Mouse (Mus musculus) kidney, postnatal 10 days (tissue): ENCODE data around the gene Zfp146.
"Not testable (repeated sequence)": the region's sequence is repeated elsewhere in the genome, so short reads cannot be mapped to it uniquely, and the experiment has no call there.

Source experiments
- DNase-seq: peaks from one replicate; pipeline ENCODE4 v3.0.0; 2021; ENCODE audit warnings: mixed read lengths

Gene Zfp146

DNA sequence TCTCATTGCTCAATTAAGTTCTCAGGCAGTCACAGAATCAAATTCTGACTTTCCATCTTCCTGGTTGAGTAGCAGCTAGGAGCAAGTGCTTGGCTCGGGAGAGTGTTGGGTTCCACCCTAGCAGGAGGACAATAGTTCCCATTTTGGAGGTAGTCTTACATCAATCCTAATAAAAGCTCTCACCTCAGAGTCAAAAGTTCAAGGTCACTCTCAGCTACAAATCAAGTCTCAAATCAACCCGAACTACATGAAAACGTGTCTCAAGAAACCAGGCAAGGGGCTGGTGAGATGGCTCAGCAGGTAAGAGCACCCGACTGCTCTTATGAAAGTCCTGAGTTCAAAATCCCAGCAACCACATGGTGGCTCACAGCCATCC is 19.6 kb upstream of the Zfp146 start:
- no peak for DNase-seq

DNA sequence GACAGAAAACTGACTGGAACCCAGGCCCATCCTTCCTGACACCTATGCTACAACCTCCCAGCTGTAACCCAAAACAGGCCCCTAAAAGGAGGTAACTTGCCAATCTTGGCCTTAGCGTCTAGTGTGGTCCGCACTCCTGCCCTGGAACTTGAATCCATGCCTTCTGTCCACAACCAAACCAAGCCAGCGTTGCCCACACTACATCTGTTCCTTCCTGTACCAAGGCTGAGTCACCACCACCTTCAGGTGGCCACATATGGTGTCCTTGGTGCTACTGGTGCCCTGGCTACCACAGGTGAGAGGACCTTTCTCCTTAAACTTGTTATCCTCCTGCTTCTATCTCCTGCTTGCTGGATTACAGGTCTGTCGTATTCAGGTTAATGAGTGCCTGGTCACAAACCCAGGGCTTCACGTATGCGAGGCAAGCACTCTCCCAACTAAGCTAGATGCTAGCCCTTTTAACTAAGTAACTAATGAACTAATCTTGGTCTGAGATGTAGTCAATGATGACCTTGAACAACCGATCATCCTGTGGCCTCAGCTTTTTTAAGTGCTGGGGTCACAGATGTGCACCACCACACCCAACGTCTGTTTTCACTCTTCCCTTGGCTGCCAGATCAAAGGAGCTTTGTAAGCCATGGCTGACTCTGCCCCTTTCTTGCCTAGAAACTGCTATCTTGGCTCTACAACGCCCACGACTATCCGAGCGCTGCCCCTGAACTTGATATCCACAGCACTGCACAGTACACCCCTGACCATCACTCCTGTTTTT is 19.0 kb upstream of the Zfp146 start:
- no peak for DNase-seq

DNA sequence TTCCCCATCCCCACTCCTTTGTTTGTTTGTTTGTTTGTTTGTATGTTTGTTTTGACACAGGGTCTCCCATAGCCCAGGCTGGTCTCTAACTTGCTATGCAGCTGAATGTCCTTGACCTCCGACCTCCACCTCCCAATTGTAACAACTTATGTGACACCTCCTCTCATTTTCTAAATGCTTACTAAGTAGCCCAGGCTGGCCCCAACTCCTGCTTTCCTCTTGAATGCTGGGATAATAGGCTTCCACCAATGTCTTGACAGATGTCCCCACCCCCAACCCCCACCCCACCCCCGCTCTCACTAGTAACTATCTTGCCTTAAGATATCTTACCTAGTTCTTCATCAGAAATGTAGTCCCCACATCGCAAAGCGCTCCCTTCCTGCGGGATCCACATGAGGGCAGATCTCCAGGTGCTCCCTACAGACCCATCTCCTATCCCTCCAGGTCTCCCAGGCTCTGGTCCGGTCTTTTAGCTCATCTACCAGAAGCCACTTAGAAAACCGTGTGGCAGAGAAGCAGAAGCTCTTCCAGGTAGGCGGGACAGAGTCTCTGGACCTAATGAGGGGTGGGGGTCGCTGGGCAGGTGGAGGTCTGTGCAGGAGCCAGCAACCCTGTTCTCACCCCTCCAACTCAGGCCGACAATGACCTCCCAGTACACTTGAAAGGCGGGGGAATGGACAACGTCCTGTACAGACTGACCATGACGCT is 15.2 kb upstream of the Zfp146 start:
- DNase-seq: no peak

DNA sequence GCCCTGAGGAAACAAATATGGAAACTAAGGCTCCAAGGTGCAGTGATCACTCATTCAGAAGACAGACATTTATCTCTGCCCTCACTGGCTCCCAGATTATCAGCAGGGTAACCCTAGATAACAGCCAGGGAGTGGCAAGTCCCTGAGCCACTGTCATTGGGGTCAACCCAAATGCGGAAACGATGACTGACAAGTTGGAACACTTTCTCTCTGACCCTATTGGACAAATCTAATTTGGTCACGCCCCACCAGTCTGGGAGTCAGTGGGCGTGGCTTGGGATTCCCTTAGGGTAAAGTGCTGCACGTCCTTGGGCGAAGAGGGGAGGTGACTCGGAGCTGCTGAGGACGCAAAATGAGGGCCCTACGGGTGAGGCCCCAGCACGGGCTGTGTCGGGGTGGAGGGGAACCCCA is 14.3 kb upstream of the Zfp146 start, which contains the start of gene Cox7a1:
Gene Cox7a1 (plus strand): TSS at position 266 of the 411 bp plus-strand sequence.
- peak; percentile 91 for DNase-seq

DNA sequence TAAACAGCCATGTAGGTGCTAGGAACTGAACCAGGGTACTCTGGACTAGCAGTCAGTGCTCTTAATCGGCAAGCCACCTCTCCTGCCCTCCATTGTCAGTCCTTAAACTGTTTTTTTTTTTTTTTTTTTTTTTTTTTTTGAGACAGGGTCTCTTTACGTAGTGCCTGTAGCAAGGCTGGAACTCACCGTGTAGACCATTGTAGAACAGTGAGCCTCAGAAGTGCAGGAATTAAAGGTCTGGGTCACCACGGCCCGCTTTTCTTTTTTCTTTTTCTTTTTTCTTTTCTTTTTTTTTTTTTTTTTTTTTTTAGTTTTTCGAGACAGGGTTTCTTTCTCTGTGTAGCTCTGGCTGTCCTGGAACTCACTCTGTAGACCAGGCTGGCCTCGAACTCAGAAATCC is 13.6 kb upstream of the Zfp146 start:
- not testable (repeated sequence) for DNase-seq

DNA sequence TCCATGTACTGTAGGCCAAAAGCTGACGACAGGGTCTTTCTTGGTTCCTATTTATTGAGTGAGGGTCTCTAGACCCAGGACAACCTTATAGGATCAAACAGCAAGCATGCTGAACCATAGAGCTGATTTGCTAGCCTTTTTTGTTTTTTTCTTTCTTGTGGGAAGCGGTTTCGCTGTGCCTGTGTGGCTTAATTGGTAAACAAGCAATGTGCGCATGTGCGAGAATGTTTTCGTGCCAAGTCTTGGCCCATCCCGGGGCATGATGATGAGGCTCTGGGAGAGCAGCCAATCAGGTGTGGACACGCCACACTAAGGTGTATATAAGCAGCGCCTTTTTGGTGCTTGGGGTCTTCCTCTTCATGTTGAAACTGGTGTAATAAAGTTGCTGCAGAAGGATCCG is 12.4 kb upstream of the Zfp146 start:
- DNase-seq: not testable (repeated sequence)

DNA sequence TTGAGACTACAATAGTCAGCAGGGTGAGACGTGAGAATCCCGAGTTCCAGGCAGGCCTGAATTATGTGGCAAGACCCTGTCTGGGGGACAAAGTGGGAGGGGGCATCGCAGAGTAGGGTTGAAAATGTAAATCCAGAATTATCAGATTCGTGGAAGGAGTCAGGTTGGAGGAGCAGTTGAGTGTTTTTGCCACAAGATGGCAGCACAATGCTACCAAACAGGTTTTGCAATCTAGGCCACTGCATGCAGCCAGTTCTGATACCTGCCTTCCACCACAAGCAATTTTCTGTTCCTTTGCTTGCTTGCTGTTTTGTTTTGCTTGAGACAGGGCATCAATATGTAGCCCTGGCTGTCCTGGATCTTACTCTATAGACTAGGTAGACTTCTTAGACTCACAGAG is 11.8 kb upstream of the Zfp146 start:
- DNase-seq: peak; percentile 85

DNA sequence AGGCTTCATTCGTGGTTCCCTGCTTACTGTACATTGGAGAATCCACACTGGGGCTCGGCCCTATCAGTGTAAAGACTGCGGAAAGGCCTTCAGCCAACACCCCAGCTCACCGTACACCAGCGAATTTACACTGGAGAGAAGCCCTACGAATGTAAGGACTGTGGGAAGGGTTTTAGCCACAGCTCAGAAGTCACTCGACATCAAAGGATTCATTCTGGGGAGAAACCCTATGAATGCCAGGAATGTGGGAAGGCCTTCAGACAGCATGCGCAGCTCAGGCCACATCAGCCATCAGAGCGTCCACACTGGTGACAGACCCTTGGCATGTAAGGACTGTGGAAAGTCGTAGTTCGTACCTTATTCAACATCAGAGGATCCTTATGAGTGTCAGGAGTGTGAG is 8.7 kb upstream of the Zfp146 start:
- no peak for DNase-seq

DNA sequence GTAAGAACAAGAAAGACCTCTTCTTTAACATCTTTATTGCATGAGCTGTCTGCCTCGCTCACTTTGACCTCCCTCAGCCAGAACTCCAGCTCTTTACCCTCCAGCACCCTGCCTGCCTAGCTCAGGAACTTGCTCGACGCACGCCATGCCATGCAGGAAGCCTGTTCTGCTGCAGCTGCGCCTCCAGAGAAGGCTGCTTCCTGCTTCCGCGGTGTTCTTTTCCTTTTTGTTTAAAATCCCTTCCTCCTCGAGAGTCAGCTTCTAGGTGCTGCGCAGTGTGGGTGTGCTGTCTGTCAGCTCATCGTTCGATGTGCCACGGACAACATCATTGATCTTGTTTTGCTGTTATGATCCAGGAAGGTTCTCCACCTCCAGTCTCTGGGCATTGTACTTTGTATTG is 6.9 kb upstream of the Zfp146 start:
- no peak for DNase-seq

DNA sequence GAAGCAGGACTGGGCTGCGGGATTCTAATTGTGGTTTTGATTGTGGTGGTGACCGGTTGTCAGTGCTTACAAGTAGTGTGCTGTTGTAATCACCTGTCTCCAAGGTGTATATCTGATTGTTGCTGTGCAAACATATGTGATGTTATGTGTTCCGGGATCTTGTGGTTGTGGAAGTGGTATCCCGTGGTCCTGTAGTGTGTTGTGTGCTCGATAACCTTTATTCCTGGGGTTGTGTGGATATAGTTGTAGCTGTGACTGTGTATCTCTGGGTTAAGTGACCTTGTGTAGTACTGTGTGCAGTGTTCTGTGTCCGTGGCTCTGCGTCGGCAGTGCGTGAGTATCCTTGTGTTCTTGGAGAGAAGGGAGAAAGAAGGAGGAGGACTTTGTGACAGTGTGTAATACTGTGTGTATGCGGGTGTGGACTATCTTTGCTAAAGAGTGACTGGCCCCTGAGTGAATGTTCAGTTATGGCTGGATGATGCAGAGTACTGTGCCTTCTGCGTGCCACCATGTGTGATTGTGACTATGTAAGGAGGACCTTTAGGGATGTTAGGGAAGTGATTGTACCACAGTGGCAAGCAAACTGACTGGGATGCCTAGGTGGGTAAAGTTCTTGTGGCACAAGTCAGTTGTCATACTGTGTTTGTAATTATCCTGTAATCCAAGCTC is 867 bp upstream of the Zfp146 start:
- DNase-seq: no peak

DNA sequence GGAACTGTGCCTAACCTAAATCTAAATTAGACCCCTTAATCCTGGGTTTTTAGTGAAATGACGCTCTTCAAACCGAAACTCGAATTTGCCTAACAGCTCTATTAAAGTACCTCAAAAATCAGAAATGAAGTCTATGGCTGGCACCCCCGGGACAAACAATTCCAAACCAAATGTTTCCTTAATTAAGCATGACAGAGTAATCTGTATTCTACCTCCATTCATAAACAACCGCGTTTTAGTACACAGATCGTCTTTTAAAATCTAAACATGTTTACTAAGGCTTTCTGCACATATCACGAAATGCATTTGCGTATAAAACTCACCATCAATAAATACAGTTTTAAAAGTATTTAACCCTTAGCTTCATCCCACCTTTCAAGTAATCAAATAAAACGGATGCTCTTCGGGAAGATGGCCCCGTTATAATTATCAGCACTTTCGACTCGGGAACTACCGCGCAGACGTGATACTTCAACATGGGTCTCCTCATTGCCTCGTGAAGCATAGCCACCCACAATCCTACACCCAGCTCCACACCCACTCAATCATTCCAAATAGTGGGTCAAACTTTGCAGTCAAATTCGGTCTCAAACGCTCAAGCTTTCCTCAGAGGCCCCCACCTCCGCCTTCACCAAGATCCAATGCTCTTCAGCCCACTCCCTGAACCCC is 502 bp downstream of the Zfp146 start:
- DNase-seq: no peak

DNA sequence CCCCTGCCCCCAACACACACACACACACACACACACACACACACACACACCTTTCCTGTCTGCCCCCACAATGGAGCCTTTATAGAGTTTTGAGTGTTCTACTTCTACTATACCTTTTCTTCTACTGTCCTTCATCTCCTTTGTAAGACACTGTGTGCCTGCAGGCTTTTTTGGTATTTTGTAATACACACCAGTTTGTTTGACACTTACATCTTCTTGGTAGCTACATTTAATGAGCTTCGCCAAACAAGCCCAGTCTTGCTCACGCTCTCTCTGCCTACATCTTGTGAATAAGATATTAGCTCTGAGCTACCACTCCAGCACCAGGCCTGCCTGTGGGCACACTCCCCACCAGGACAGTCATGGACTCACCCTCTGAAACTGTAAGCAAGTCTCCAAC is 4.8 kb downstream of the Zfp146 start:
- DNase-seq: no peak

DNA sequence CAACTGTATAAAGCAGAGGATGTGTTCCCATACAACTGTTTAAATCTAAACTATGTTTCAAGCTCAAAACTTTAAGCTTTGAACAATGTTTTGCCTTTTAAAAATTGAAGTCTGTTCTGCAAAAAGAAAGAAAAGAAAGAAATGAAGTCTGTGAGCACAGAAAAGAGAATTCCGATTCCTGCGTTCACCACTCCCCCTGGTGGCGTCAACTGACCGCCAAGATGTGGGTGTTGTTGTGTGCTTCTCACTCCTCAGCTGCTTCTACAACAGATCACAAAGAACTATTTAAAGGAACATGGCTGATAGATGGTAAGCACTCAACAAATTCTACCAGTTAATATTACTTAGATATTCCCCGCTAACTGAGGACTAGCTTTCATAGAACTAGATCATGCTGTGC is 6.4 kb downstream of the Zfp146 start:
- no peak for DNase-seq

DNA sequence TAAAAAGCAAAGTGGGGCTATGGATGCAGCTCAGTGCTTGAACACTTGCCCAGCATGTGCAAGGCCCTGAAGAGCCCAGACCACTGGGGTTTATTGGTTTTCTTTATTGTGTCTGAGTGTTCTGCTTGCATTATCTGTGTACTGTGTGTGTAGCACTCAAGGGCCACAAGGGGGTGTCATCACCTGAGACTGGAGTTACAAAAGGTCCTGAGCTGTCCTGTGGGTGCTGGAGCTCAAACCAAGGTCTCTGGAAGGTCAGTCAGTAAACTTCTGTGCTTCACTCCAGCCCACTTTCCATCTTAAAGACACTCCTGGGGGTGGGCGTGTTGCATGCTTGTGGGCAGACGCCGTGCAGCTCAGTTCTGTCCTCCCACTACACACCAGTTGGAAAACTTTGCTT is 14.0 kb downstream of the Zfp146 start:
- no peak for DNase-seq

DNA sequence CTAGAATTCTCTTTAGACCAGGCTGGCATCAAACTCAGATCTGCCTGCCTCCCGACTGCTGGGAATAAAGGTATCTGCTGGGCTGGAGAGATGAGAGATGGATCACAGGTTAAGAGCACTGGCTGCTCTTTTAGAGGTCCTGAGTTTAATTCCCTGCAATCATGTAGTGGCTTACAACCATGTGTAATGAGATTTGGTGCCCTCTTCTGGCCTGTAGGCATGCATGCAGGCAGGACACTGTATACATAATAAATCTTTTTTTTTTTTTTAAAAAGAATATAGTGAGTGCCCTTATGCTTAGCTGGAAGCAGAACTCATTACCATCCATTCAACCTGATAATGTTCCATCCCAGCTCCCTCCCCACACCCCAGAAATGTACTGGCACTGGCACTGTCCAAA is 15.5 kb downstream of the Zfp146 start:
- no peak for DNase-seq

DNA sequence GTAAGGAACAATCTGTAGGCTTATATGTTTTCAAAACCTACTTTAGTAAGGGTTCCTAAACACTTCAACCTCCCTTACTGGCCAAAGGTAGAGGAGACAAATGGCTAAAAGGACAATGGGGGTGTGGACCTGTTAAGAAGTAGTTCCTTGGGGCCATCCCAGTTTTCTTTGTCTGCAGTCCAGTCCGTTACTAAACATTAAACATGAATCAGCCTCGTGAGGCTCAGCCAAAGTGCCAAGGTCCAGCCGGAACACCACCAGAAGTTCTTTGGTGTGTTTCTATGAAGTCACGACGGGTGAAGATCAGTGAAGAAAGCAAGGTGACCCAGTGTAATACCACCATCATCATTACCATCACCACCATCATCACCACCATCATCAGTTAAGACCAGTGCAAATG is 22.5 kb downstream of the Zfp146 start:
- DNase-seq: no peak

DNA sequence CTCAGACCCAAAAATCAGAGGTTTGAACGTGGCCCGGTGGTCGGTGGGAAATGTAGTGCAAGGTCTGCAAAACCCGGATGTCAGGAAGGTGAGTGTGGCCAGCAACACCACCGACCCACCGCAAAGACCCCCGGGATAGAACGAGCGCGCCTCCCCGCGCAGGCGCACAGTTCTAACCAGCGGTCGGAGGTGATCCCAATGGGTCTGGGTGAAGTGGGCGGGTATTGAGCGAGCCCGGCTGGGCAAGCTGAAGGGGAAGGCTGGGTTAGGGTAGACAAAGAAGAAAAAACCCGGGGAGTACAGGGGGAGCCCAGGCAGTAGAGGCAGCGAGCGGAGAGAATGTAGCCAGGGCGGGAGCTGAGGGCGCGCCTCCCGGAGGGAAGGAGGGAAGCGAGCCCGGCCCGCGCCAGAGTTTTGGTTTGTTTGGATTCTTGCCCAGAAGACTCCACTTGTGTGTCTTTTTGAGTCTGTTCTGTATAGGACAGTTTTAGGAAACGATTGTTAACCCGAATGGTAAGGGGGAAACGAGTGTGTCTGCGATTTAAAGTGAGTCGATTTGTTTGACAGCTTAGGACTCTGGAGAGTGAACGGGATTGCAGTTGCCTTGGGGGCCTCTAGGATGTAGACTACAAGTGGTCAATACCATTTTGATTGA is 25.9 kb downstream of the Zfp146 start:
- peak; percentile 86 for DNase-seq

DNA sequence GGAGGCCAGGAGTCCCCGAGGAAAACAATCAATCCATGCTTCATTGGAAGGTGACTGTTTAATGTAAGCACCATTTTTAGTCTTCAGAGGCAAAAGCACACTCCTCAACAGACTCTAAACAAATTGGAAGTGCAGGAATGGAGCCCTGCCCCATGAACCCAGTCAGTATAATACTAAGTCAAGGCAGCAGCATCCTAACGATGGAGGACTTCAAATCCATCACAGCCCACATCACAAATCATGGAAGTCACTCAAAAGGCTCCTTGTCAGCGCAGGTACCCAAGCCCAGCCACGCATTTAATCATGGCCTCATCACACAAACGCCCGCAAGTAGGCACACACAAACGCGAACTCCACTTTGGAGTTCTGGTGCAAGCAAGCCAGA is 26.4 kb downstream of the Zfp146 start:
- DNase-seq: no peak

DNA sequence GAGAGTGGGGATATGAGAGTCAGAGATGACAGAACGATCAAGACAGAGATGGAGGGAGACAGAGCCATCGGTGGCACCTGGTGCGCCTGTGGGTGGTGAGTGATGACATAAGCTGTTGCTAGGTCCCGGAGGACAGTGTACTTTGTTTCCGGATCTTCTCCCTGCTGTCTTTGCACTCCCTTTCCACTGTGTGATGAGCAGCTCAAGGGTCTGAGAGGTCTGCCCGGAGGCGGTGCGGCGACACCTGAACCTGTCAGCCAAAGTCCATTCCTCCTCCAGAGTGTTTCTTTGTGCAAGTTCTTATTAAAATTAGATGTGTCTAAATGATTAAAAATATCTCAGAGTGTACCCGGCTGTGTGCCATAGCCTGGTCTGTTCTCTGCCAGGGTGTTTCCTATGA is 32.7 kb downstream of the Zfp146 start:
- no peak for DNase-seq

DNA sequence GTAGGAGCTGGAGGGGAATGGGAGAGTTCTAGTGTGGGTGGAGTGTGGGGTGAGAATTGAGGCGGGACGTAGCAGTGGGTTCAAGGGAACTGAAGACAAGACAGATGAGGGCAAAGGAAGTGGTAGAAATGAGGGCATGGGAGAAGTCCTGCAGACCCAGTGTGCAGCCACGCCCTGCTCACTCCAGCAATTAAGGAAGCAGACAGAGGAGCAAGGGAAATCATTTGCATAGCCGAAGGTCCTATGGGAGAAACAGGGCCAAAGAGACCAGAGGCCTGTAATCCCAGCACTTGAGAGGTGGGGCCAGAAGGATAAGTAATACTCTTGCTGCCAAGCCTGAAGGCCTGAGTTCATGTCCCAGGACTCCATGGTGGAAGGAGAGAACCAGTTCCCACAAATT is 37.2 kb downstream of the Zfp146 start:
- DNase-seq: no peak

DNA sequence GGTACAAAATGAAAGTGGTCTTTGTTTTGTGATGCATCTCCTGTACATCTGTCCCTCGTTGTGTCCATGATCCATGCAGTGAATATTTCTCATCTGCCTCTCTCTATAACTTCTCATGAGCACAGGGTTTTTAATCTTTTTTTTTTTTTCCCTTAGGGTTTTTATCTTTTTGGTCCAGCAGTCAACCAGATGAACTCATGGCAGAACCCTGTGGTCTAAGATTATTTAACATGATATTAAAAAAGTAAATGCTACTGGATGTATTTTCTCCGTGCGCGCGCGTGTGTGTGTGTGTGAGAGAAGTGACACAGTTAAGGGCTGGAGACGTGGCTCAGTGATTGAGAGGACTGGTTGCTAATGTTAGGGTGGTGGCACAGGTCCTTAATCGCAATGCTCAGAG is 39.6 kb downstream of the Zfp146 start:
- no peak for DNase-seq

DNA sequence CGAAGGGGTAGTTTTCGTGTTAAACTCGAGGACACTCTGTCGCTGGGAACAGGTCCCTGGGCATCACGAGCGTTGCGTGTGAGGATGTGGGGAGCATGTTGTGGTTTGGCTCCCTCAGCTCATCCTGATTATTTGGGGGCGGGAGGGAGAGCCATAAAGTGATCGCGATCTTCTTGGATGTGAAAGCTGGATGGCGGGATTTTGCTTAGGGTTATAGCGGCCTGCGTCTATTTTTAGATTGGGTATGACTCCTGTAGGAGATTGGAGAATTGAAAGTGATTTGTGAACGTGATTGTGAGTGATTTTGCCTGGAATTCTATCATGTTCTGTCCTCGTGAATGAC is 47.4 kb downstream of the Zfp146 start:
- no peak for DNase-seq
